11 mouse cellular contexts compared by ENCODE assay signal in genomic region chr2:173730444-173730966, GRCm38 (mm10). TPM values are rescaled to one million over a fixed set of nuclear protein-coding genes. Genes with fewer than 3 reads are reported as not detected.
A peak's percentile ranks its signal among the peaks of the same experiment; 100 is the strongest.
DNase-seq lines count a peak whose midpoint lies in the region; ATAC-seq and TF ChIP-seq lines count a peak whose summit lies in the region.
"Had no signal": no experiment of that assay in that cellular context is flagged by ENCODE, and none has a peak within 500 bp of the region (broad histone marks: within the 10 kb centered on the region; RNA-seq: fewer than 3 reads in every experiment).

No protein-coding gene starts in this region.

- DNase-seq in left cerebral cortex, postnatal 4 days, result peak; percentile 4
- DNase-seq in left cerebral cortex, adult 8-10 months (ENCODE audit: low spot score in 2 of 2), result no peak
- peak; percentile 66 for DNase-seq in embryonic facial prominence, embryonic 10.5 days (ENCODE audit: low spot score)
- DNase-seq in retina, embryonic 14.5 days (ENCODE audit: low spot score), result peak; percentile 72
- DNase-seq in cerebellum, adult 2 months, result no peak
- no peak for DNase-seq in cerebellum, adult 9-10 months
- DNase-seq in kidney, adult 11 months, result no peak

- H3K27me3 ChIP-seq in embryonic facial prominence, embryonic 10.5 days (replicated peaks; ENCODE audit: low read depth, poor library complexity, severe bottlenecking), result no peaks in the 10 kb centered on the region
- no peaks in the 10 kb centered on the region for H3K27me3 ChIP-seq in intestine, embryonic 15.5 days (replicated peaks)
- H3K27me3 ChIP-seq in cerebellum, adult 2 months (ENCODE audit: control insufficient read depth, insufficient read depth, low read length), result no peaks in the 10 kb centered on the region
- H3K27me3 ChIP-seq: embryonic facial prominence, embryonic 15.5 days had no signal

- H3K9ac ChIP-seq in intestine, embryonic 15.5 days, result no peak overlapping the region
- H3K9ac ChIP-seq: embryonic facial prominence, embryonic 15.5 days had no signal

- intact Hi-C loops in left cerebral cortex, postnatal 4 days (cut with DNase I), result loop anchor here (10.0 kb wide), 1 partner anchor 564 kb away; no protein-coding TSS in a partner anchor

- no peaks in the 10 kb centered on the region for H3K9me3 ChIP-seq in embryonic facial prominence, embryonic 10.5 days
- H3K9me3 ChIP-seq in intestine, embryonic 15.5 days, result no peaks in the 10 kb centered on the region
- H3K9me3 ChIP-seq: embryonic facial prominence, embryonic 15.5 days had no signal

- TF ChIP-seq POLR2A in cerebellum, adult 2 months (IDR thresholded peaks at IDR 0.05; ENCODE audit: borderline replicate concordance, insufficient read depth, low read length), result no peak

- no peaks in the 10 kb centered on the region for H3K36me3 ChIP-seq in embryonic facial prominence, embryonic 10.5 days (replicated peaks)
- no peaks in the 10 kb centered on the region for H3K36me3 ChIP-seq in intestine, embryonic 15.5 days
- H3K36me3 ChIP-seq: embryonic facial prominence, embryonic 15.5 days had no signal

- peak overlapping the region; percentile 67 for H3K27ac ChIP-seq in embryonic facial prominence, embryonic 10.5 days (replicated peaks)
- H3K27ac ChIP-seq in intestine, embryonic 15.5 days, result 0 out of 2 replicates have a peak overlapping the region, but pooled peaks have one; percentile 10
- H3K27ac ChIP-seq in cerebellum, adult 2 months (ENCODE audit: insufficient read depth, low read length), result no peak overlapping the region
- H3K27ac ChIP-seq: embryonic facial prominence, embryonic 15.5 days; macrophage had no signal

- H3K4me3 ChIP-seq in embryonic facial prominence, embryonic 10.5 days, result peak overlapping the region; percentile 31; the same call in 1 of the 2 replicates
- no peak overlapping the region for H3K4me3 ChIP-seq in intestine, embryonic 15.5 days (replicated peaks)
- no peak overlapping the region for H3K4me3 ChIP-seq in cerebellum, adult 2 months (replicated peaks; ENCODE audit: insufficient read depth, low read depth, low read length)
- H3K4me3 ChIP-seq: embryonic facial prominence, embryonic 15.5 days had no signal

- peak overlapping the region; percentile 44 for H3K4me2 ChIP-seq in intestine, embryonic 15.5 days (replicated peaks)
- H3K4me2 ChIP-seq: embryonic facial prominence, embryonic 15.5 days had no signal

- TF ChIP-seq CTCF in cerebellum, adult 2 months (IDR thresholded peaks at IDR 0.05; ENCODE audit: borderline replicate concordance, insufficient read depth, low read depth, low read length), result no peak

- ATAC-seq in intestine, embryonic 15.5 days, result peak; percentile 92

- WGBS in embryonic facial prominence, embryonic 10.5 days, result 6% methylated on average over 9 of the region's 9 CpGs
- WGBS in intestine, embryonic 15.5 days, result 6% methylated on average over 9 of the region's 9 CpGs
- 20% methylated on average over 9 of the region's 9 CpGs for WGBS in cerebellum, adult 2 months

- H3K4me1 ChIP-seq in embryonic facial prominence, embryonic 10.5 days, result peaks cover 26% of the 10 kb centered on the region
- peaks cover 8% of the 10 kb centered on the region; the same call in 1 of the 2 replicates for H3K4me1 ChIP-seq in intestine, embryonic 15.5 days (replicated peaks)
- no peaks in the 10 kb centered on the region for H3K4me1 ChIP-seq in cerebellum, adult 2 months (ENCODE audit: control insufficient read depth, insufficient read depth, low read length)

RNA-seq across cellular contexts. Expression of gene Vapb, which starts 6.8 kb away (rescaled TPM):
- 10 to 100 TPM; 84.7 to 94.7 TPM for total RNA-seq in left cerebral cortex, postnatal 4 days (2021)
- total RNA-seq in left cerebral cortex, adult 8-10 months (2022), result 100 to 1,000 TPM; 117 to 139 (median 129) TPM
- 8.1 and 9.8 TPM in 2 replicates for polyA plus RNA-seq in embryonic facial prominence, embryonic 10.5 days (2016; fragmentation: Nextera tagmentation; extraction: Ambion mirVana)
- 13.3 and 14.5 TPM in 2 replicates for polyA plus RNA-seq in intestine, embryonic 15.5 days (2015; fragmentation: Nextera tagmentation; extraction: Ambion mirVana)
- 58.5 and 70.6 TPM in 2 replicates for polyA plus RNA-seq in cerebellum, adult 2 months (2012; rRNA removed)

RNA-seq across cellular contexts. Expression of gene 1700010B08Rik, which starts 11.3 kb away (rescaled TPM):
- not detected for total RNA-seq in left cerebral cortex, postnatal 4 days (2021)
- total RNA-seq in left cerebral cortex, adult 8-10 months (2022), result not detected
- polyA plus RNA-seq in embryonic facial prominence, embryonic 10.5 days (2016; fragmentation: Nextera tagmentation; extraction: Ambion mirVana), result not detected in 2 replicates
- polyA plus RNA-seq in intestine, embryonic 15.5 days (2015; fragmentation: Nextera tagmentation; extraction: Ambion mirVana), result not detected in 2 replicates
- not detected in 2 replicates for polyA plus RNA-seq in cerebellum, adult 2 months (2012; rRNA removed)
- total RNA-seq: layer of hippocampus, postnatal 25 days had no signal
- polyA plus RNA-seq: embryonic facial prominence, embryonic 15.5 days; macrophage had no signal

Comparison
In these comparisons a context has a peak if more than half of its experiments do, and no peak if none do; other contexts are left out.
1. DNase-seq: peak in left cerebral cortex, postnatal 4 days (single experiment), embryonic facial prominence, embryonic 10.5 days (single experiment) and retina, embryonic 14.5 days (single experiment); none in left cerebral cortex, adult 8-10 months (0 of 2), cerebellum, adult 2 months (0 of 2), cerebellum, adult 9-10 months (single experiment) and kidney, adult 11 months (single experiment).